Mouse (Mus musculus): ENCODE results near the gene Pi4kb.

- TF ChIP-seq CTCF (IDR thresholded peaks at IDR 0.05; ENCODE audit: extremely low read depth, insufficient read length, insufficient replicate concordance, low read depth, low read length) = no peak
- TF ChIP-seq POLR2A (IDR thresholded peaks at IDR 0.05; ENCODE audit: low read depth, low read length) = no peak
These were observed 68.3 kb downstream of the Pi4kb start for GRCm38 (mm10) chr3:95042838-95043229.

Measured in small intestine, adult 2 months (tissue).